Mouse (Mus musculus) stomach, postnatal 0 days (tissue): ENCODE data around the gene Zmiz1.

Experiments used
- CTCF ChIP-seq: IDR thresholded peaks from 2 replicates; pipeline ENCODE4 v1.5.1; 2016; ENCODE audit warnings: antibody characterized with exemption, low read depth, mild to moderate bottlenecking, moderate library complexity
- EP300 ChIP-seq: optimal IDR thresholded peaks from 2 replicates; pipeline ENCODE3; 2016; ENCODE audit warnings: antibody characterized with exemption

- TF ChIP-seq CTCF (no peak), EP300 (no peak)
These were observed 16.3 kb upstream of the Zmiz1 start for GRCm38 (mm10) chr14:25442676-25443075.
